Mouse (Mus musculus) lung, adult 2 months (tissue): ENCODE measurements at regions not wholly inside any gene's neighbourhood (a gene's known extent, or its start where the extent isn't known, plus 50 kb on each side); places are given as distances from the start of the nearest gene placed in this dataset.

Experiments
- CTCF ChIP-seq: fragments of 200-500 bp; IDR thresholded peaks from 2 replicates; pipeline ENCODE4 v1.5.1; 2011; ENCODE audit warnings: mild to moderate bottlenecking, low read length, control low read depth; ENCODE audit not compliant: insufficient read depth
- POLR2A ChIP-seq: fragments of 200-500 bp; IDR thresholded peaks from 2 replicates; pipeline ENCODE4 v1.6.1; 2011; ENCODE audit warnings: low read depth, mild to moderate bottlenecking, control low read depth, low read length, borderline replicate concordance; ENCODE audit errors: extremely low read depth

GRCm38 (mm10) chr11:111212702-111213328 is 146.9 kb downstream of the Kcnj2 start:
- no peak for TF ChIP-seq CTCF
- TF ChIP-seq POLR2A = no peak
